Mouse (Mus musculus) hindbrain, embryonic 11.5 days (tissue): ENCODE results near the gene 5730455P16Rik. TPM values are rescaled to one million over a fixed set of nuclear protein-coding genes. Genes with fewer than 3 reads are reported as not detected.
"Not testable (repeated sequence)": the region's sequence is repeated elsewhere in the genome, so short reads cannot be mapped to it uniquely, and the experiment has no call there.

Experiments
- ATAC-seq: fragments of 200-750 bp; cut with Nextera tagmentation; 2 replicates; pipeline ENCODE4 v1.8.0; 2017; ENCODE audit warnings: mild to moderate bottlenecking, moderate TSS enrichment, moderate library complexity; ENCODE audit not compliant: low FRiP score
- DNase-seq: peaks from one replicate; pipeline ENCODE4 v3.0.0-alpha.2; 2015; ENCODE audit warnings: low spot score
- H3K27ac ChIP-seq: fragments of 300-500 bp; sonication (generic); 2 replicates; pipeline ENCODE4 v1.5.1; 2014; ENCODE audit warnings: mild to moderate bottlenecking, low read depth, low read length
- H3K27me3 ChIP-seq: fragments of 300-500 bp; sonication (generic); 2 replicates; pipeline ENCODE4 v1.6.1; 2014; ENCODE audit warnings: mild to moderate bottlenecking, low read length, moderate library complexity, mixed read lengths; ENCODE audit not compliant: control insufficient read depth, insufficient read depth
- H3K36me3 ChIP-seq: fragments of 300-500 bp; sonication (generic); 2 replicates; pipeline ENCODE4 v1.6.1; 2014; ENCODE audit warnings: mild to moderate bottlenecking, low read length, moderate library complexity, mixed read lengths; ENCODE audit not compliant: control insufficient read depth, insufficient read depth
- H3K4me1 ChIP-seq: fragments of 300-500 bp; sonication (generic); replicated peaks from 2 replicates; pipeline ENCODE4 v1.6.1; 2014; ENCODE audit warnings: low read length, mixed read lengths; ENCODE audit not compliant: control insufficient read depth, insufficient read depth
- H3K4me2 ChIP-seq: fragments of 300-500 bp; sonication (generic); replicated peaks from 2 replicates; pipeline ENCODE4 v1.6.1; 2014; ENCODE audit warnings: mild to moderate bottlenecking, low read depth, low read length
- H3K4me3 ChIP-seq: fragments of 300-500 bp; sonication (generic); 2 replicates; pipeline ENCODE4 v1.5.1; 2014; ENCODE audit warnings: low read depth, low read length
- H3K9ac ChIP-seq: fragments of 300-500 bp; sonication (generic); 2 replicates; pipeline ENCODE4 v1.6.1; 2014; ENCODE audit warnings: low read depth, low read length
- H3K9me3 ChIP-seq: fragments of 300-500 bp; sonication (generic); 2 replicates; pipeline ENCODE4 v1.6.1; 2016; ENCODE audit warnings: low read length; ENCODE audit not compliant: control insufficient read depth
- WGBS: fragments of 180-500 bp; shearing (Covaris S2); extraction: QIAGEN DNeasy Blood & Tissue Kit; methylation state at CpG from one replicate; pipeline ENCODE4 v1.1.7; 2014; 5-methylcytosine and 5-hydroxymethylcytosine counted together
- polyA plus RNA-seq: library from polyadenylated mRNA; unstranded; fragments of >200 nt; fragmentation: Nextera tagmentation; extraction: Ambion mirVana; gene quantifications from 2 replicates; pipeline ENCODE4 v1.2.1, GENCODE M21; 2014

Gene 5730455P16Rik
- polyA plus RNA-seq, 1 experiment from 2014 or later = 25.2 TPM

GRCm38 (mm10) chr11:80383626-80384046, 5.8 kb upstream of the 5730455P16Rik start:
- no peaks in the 10 kb centered on the region for H3K9me3 ChIP-seq
- DNase-seq (no peak), ATAC-seq (no peak)
- peaks cover 4% of the 10 kb centered on the region for H3K36me3 ChIP-seq
- no peak overlapping the region for H3K4me2 ChIP-seq
- peak overlapping the region; percentile 99 for H3K9ac ChIP-seq
- peaks cover 2% of the 10 kb centered on the region; the same call in 1 of the 2 replicates for H3K4me1 ChIP-seq
- no peaks in the 10 kb centered on the region for H3K27me3 ChIP-seq
- peak overlapping the region; percentile 82 for H3K27ac ChIP-seq
- WGBS = under 1% methylated on average over 20 of the region's 20 CpGs
- H3K4me3 ChIP-seq = peak overlapping the region; percentile 95

GRCm38 (mm10) chr11:80383019-80383625, 5.3 kb upstream of the 5730455P16Rik start, which contains the start of gene Zfp207:
Zfp207 (plus strand) TSS chr11:80383279.
- Histone ChIP-seq H3K36me3 (peaks cover 4% of the 10 kb centered on the region; the same call in 1 of the 2 replicates), H3K4me1 (peaks cover 2% of the 10 kb centered on the region; the same call in 1 of the 2 replicates), H3K27me3 (no peaks in the 10 kb centered on the region), H3K27ac (peak within 1 kb of the TSS; percentile 82), H3K4me2 (peak within 1 kb of the TSS; percentile 75), H3K9ac (peak within 1 kb of the TSS; percentile 99), H3K4me3 (peak within 1 kb of the TSS; percentile 95), H3K9me3 (no peaks in the 10 kb centered on the region)
- WGBS = under 1% methylated on average over 33 of the region's 33 CpGs
- ATAC-seq = peak; percentile 96
- DNase-seq = peak; percentile 99

GRCm38 (mm10) chr11:80382626-80383018, 4.8 kb upstream of the 5730455P16Rik start:
- WGBS = 9% methylated on average over 12 of the region's 12 CpGs
- Histone ChIP-seq H3K4me3 (peak overlapping the region; percentile 95), H3K27ac (peak overlapping the region; percentile 56; the same call in 1 of the 2 replicates), H3K9ac (peak overlapping the region; percentile 69), H3K36me3 (peaks cover under 1% of the 10 kb centered on the region; the same call in 1 of the 2 replicates), H3K4me2 (peak overlapping the region; percentile 63), H3K4me1 (peaks cover 2% of the 10 kb centered on the region; the same call in 1 of the 2 replicates), H3K9me3 (no peaks in the 10 kb centered on the region), H3K27me3 (no peaks in the 10 kb centered on the region)
- ATAC-seq (peak; percentile 12; the same call in 1 of the 2 replicates), DNase-seq (peak; percentile 61)

- not testable (repeated sequence) for H3K9me3 ChIP-seq, H3K4me3 ChIP-seq, DNase-seq, ATAC-seq, H3K27me3 ChIP-seq, H3K36me3 ChIP-seq, H3K4me2 ChIP-seq, H3K27ac ChIP-seq, H3K9ac ChIP-seq, H3K4me1 ChIP-seq
- WGBS = 96% methylated on average over 7 of the region's 7 CpGs
Observed at GRCm38 (mm10) chr11:80379184-80379583, 1.4 kb upstream of the 5730455P16Rik start.

- H3K27ac ChIP-seq, H3K9me3 ChIP-seq: not testable (repeated sequence)
Observed at GRCm38 (mm10) chr11:80378452-80379068, 726 bp upstream of the 5730455P16Rik start.

GRCm38 (mm10) chr11:80376651-80377050, 1.2 kb downstream of the 5730455P16Rik start:
- 77% methylated on average over 4 of the region's 4 CpGs for WGBS
- no peaks in the 10 kb centered on the region for H3K9me3 ChIP-seq
- no peak overlapping the region for H3K9ac ChIP-seq
- H3K27ac ChIP-seq = no peak overlapping the region
- no peak overlapping the region for H3K4me3 ChIP-seq
- no peak for ATAC-seq
- no peaks in the 10 kb centered on the region for H3K27me3 ChIP-seq
- no peak overlapping the region for H3K4me2 ChIP-seq
- no peaks in the 10 kb centered on the region for H3K4me1 ChIP-seq
- no peak for DNase-seq
- H3K36me3 ChIP-seq = no peaks in the 10 kb centered on the region; the same call in 1 of the 2 replicates

More at GRCm38 (mm10) chr11:80378452-80379068, 726 bp upstream of the 5730455P16Rik start:
- H3K9ac ChIP-seq, H3K36me3 ChIP-seq, H3K27me3 ChIP-seq, DNase-seq, ATAC-seq, H3K4me1 ChIP-seq: not testable (repeated sequence)
- peak overlapping the region; percentile 63 for H3K4me2 ChIP-seq
- 59% methylated on average over 2 of the region's 2 CpGs for WGBS
- H3K4me3 ChIP-seq = peak overlapping the region; percentile 85

- no peaks in the 10 kb centered on the region for H3K36me3 ChIP-seq
- ATAC-seq = no peak
- H3K4me2 ChIP-seq = no peak overlapping the region
- no peak overlapping the region for H3K9ac ChIP-seq
- no peaks in the 10 kb centered on the region for H3K9me3 ChIP-seq
- H3K27me3 ChIP-seq = no peaks in the 10 kb centered on the region
- H3K27ac ChIP-seq = no peak overlapping the region
- H3K4me1 ChIP-seq = no peaks in the 10 kb centered on the region
- H3K4me3 ChIP-seq = no peak overlapping the region
- 89% methylated on average over 1 of the region's 1 CpGs for WGBS
- DNase-seq = no peak
Observed at GRCm38 (mm10) chr11:80368949-80369348, 8.9 kb downstream of the 5730455P16Rik start.

- no peak overlapping the region for H3K4me2 ChIP-seq
- H3K36me3 ChIP-seq = no peaks in the 10 kb centered on the region
- H3K27me3 ChIP-seq = no peaks in the 10 kb centered on the region
- H3K27ac ChIP-seq = no peak overlapping the region
- no peak overlapping the region for H3K4me3 ChIP-seq
- no peaks in the 10 kb centered on the region for H3K9me3 ChIP-seq
- peak; percentile 30 for DNase-seq
- no peak for ATAC-seq
- H3K9ac ChIP-seq = no peak overlapping the region
- no peaks in the 10 kb centered on the region for H3K4me1 ChIP-seq
- WGBS = 38% methylated on average over 4 of the region's 4 CpGs
Observed at GRCm38 (mm10) chr11:80354832-80355231, 23.0 kb downstream of the 5730455P16Rik start.
